Mouse (Mus musculus): ENCODE results near the gene Gpc6.

DNA sequence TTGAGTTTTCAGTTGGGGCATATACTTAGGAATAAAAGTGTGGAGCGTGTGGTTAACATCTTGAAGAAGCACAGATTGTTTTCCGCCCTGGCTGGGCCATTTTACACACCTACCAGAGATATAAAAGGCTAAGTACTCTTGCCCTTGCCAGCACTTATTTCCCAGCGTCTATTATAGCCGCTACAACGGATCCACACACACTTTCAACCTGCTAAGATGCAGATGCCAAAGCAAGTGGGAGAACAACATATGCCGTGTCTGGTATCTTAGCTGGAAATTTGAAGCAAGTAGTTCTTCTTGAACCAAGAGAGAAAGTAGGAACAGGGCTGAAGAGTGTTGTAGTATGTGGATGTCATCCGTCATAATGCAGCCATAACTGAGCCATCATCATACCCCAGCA, 843.6 kb downstream of the Gpc6 start:
- TF ChIP-seq CTCF (IDR thresholded peaks at IDR 0.05 in 2 of 3, conservative IDR thresholded peaks at IDR 0.05 in 1 of 3; ENCODE audit: control insufficient read depth in 1 of 3, insufficient read depth in 1 of 3, low read depth in 2 of 3, low read length in 3 of 3, poor library complexity in 1 of 3, severe bottlenecking in 1 of 3): no peak
- no peak for TF ChIP-seq E2F4 (IDR thresholded peaks at IDR 0.05; ENCODE audit: borderline replicate concordance, low read depth, low read length)
- no peak for TF ChIP-seq MXI1 (IDR thresholded peaks at IDR 0.05; ENCODE audit: low read depth, low read length)
- TF ChIP-seq GATA1 (IDR thresholded peaks at IDR 0.05; ENCODE audit: low read depth, low read length): no peak
- TF ChIP-seq USF2 (IDR thresholded peaks at IDR 0.05; ENCODE audit: borderline replicate concordance in 1 of 2, insufficient read depth in 1 of 2, low read depth in 1 of 2, low read length in 2 of 2): no peak
- no peak for TF ChIP-seq POLR2A (IDR thresholded peaks at IDR 0.05; ENCODE audit: control insufficient read depth in 1 of 2, insufficient read depth in 1 of 2, low read depth in 1 of 2, low read length in 2 of 2, poor library complexity in 1 of 2)
- no peak for TF ChIP-seq EP300 (IDR thresholded peaks at IDR 0.05; ENCODE audit: low read depth in 1 of 2, low read length in 2 of 2)
- TF ChIP-seq RAD21 (IDR thresholded peaks at IDR 0.05; ENCODE audit: low read depth, low read length): no peak
- TF ChIP-seq TCF12 (IDR thresholded peaks at IDR 0.05; ENCODE audit: low read depth, low read length): no peak
- TF ChIP-seq ZMIZ1 (IDR thresholded peaks at IDR 0.05; ENCODE audit: low read depth, low read length): no peak
- no peak for TF ChIP-seq ZNF384 (IDR thresholded peaks at IDR 0.05; ENCODE audit: low read depth, low read length)
- no peak for TF ChIP-seq MAZ (IDR thresholded peaks at IDR 0.05; ENCODE audit: low read depth, low read length)
- no peak for TF ChIP-seq ETS1 (IDR thresholded peaks at IDR 0.05; ENCODE audit: low read depth, low read length)
